Mouse (Mus musculus): ENCODE results near the gene Elovl1. TPM values are rescaled to one million over a fixed set of nuclear protein-coding genes. Genes with fewer than 3 reads are reported as not detected.

Elovl1 gene
- polyA plus RNA-seq, 1 experiment = 136 TPM

DNA sequence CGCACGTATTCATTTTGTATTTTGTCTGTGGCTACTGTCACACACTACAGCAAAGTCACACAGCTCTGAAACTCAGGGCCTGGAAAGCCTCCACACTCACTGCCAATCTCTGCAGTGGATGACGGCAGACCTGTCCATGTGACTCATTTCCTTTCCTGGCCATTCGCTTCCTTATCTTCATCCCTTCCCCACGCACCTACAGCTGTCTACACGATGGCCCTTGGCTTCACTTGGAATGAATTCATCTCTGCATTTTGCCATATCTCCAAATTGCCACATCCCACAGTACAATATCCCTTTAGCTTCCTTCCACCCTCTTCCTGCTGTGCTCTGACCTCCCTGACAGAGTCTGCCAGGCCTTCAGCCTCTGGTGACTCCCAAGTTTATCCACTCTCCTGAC, 33.4 kb upstream of the Elovl1 start:
- Histone ChIP-seq H3K27me3 (ENCODE audit: control insufficient read depth, insufficient read depth, insufficient read length) (no peaks in the 10 kb centered on the region), H3K36me3 (ENCODE audit: control insufficient read depth, insufficient read depth) (peaks cover 29% of the 10 kb centered on the region), H3K4me2 (ENCODE audit: low read depth) (no peak overlapping the region), H3ac (ENCODE audit: control insufficient read depth, insufficient read length) (no peak overlapping the region), H3K4me3 (no peak overlapping the region), H3K79me2 (ENCODE audit: control insufficient read depth, insufficient read depth) (no peaks in the 10 kb centered on the region)
- TF ChIP-seq SRF (IDR thresholded peaks at IDR 0.05; ENCODE audit: control insufficient read depth, insufficient read length, low read depth) = no peak
- no peak for TF ChIP-seq TCF12 (IDR thresholded peaks at IDR 0.05; ENCODE audit: insufficient read depth, poor library complexity, severe bottlenecking)
- TF ChIP-seq MYOD1 (IDR thresholded peaks at IDR 0.05; ENCODE audit: control insufficient read depth in 1 of 3, insufficient read length in 2 of 3, low read depth in 2 of 3) = no peak
- TF ChIP-seq MYOG (IDR thresholded peaks at IDR 0.05; ENCODE audit: control insufficient read depth in 1 of 3, insufficient read depth in 1 of 3, insufficient read length in 2 of 3, low read depth in 2 of 3) = no peak
- no peak for TF ChIP-seq POLR2A (IDR thresholded peaks at IDR 0.05; ENCODE audit: insufficient read length, low read depth)
- TF ChIP-seq TCF3 (IDR thresholded peaks at IDR 0.05; ENCODE audit: insufficient read length, low read depth) = no peak
- no peak for TF ChIP-seq USF1 (IDR thresholded peaks at IDR 0.05; ENCODE audit: low read depth)
- no peak for TF ChIP-seq E2F4 (IDR thresholded peaks at IDR 0.05; ENCODE audit: insufficient read depth)
- TF ChIP-seq CEBPB (IDR thresholded peaks at IDR 0.05; ENCODE audit: insufficient read depth, poor library complexity, severe bottlenecking) = no peak
- TF ChIP-seq MAX (IDR thresholded peaks at IDR 0.05; ENCODE audit: low read depth) = no peak
- TF ChIP-seq REST (IDR thresholded peaks at IDR 0.05; ENCODE audit: insufficient read depth, insufficient read length) = no peak
- TF ChIP-seq POLR2AphosphoS2 (IDR thresholded peaks at IDR 0.05; ENCODE audit: insufficient read length, low read depth) = no peak

DNA sequence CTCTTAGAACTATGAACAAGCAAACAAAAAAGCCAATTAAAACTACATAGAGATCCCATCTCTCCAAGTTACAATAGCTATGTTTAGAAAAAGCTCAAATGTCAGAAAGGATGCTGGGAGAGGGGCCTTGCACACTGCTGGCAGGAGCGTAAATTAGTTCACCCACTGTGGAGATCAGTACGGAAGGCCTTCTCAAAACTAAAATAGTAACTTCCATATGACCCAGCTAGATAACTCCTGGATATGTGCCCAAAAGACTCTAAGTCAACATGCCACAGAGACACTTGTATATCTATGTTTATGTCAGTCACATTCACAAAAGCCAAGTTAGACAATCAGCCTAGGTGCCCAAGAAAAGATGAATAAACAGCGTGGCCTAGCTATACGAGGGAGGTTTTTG, 32.6 kb upstream of the Elovl1 start:
- Histone ChIP-seq H3ac (ENCODE audit: control insufficient read depth, insufficient read length) (no peak overlapping the region), H3K4me2 (ENCODE audit: low read depth) (no peak overlapping the region), H3K4me3 (no peak overlapping the region), H3K79me2 (ENCODE audit: control insufficient read depth, insufficient read depth) (no peaks in the 10 kb centered on the region), H3K36me3 (ENCODE audit: control insufficient read depth, insufficient read depth) (peaks cover 29% of the 10 kb centered on the region), H3K27me3 (ENCODE audit: control insufficient read depth, insufficient read depth, insufficient read length) (no peaks in the 10 kb centered on the region)
- TF ChIP-seq CEBPB (IDR thresholded peaks at IDR 0.05; ENCODE audit: insufficient read depth, poor library complexity, severe bottlenecking) (no peak), POLR2A (IDR thresholded peaks at IDR 0.05; ENCODE audit: insufficient read length, low read depth) (no peak), TCF3 (IDR thresholded peaks at IDR 0.05; ENCODE audit: insufficient read length, low read depth) (no peak), MYOG (IDR thresholded peaks at IDR 0.05; ENCODE audit: control insufficient read depth in 1 of 3, insufficient read depth in 1 of 3, insufficient read length in 2 of 3, low read depth in 2 of 3) (no peak), USF1 (IDR thresholded peaks at IDR 0.05; ENCODE audit: low read depth) (no peak), MAX (IDR thresholded peaks at IDR 0.05; ENCODE audit: low read depth) (no peak), E2F4 (IDR thresholded peaks at IDR 0.05; ENCODE audit: insufficient read depth) (no peak), POLR2AphosphoS2 (IDR thresholded peaks at IDR 0.05; ENCODE audit: insufficient read length, low read depth) (no peak), TCF12 (IDR thresholded peaks at IDR 0.05; ENCODE audit: insufficient read depth, poor library complexity, severe bottlenecking) (no peak), REST (IDR thresholded peaks at IDR 0.05; ENCODE audit: insufficient read depth, insufficient read length) (no peak), MYOD1 (IDR thresholded peaks at IDR 0.05; ENCODE audit: control insufficient read depth in 1 of 3, insufficient read length in 2 of 3, low read depth in 2 of 3) (no peak), SRF (IDR thresholded peaks at IDR 0.05; ENCODE audit: control insufficient read depth, insufficient read length, low read depth) (no peak)

- H3K27me3 ChIP-seq (ENCODE audit: control insufficient read depth, insufficient read depth, insufficient read length) = no peaks in the 10 kb centered on the region
- no peak overlapping the region for H3K4me2 ChIP-seq (ENCODE audit: low read depth)
- H3K79me2 ChIP-seq (ENCODE audit: control insufficient read depth, insufficient read depth) = no peaks in the 10 kb centered on the region
- H3K36me3 ChIP-seq (ENCODE audit: control insufficient read depth, insufficient read depth) = peaks cover 34% of the 10 kb centered on the region
- no peak overlapping the region for H3ac ChIP-seq (ENCODE audit: control insufficient read depth, insufficient read length)
- no peak overlapping the region for H3K4me3 ChIP-seq
- TF ChIP-seq CEBPB (IDR thresholded peaks at IDR 0.05; ENCODE audit: insufficient read depth, poor library complexity, severe bottlenecking) (no peak), USF1 (IDR thresholded peaks at IDR 0.05; ENCODE audit: low read depth) (no peak), POLR2A (IDR thresholded peaks at IDR 0.05; ENCODE audit: insufficient read length, low read depth) (no peak), POLR2AphosphoS2 (IDR thresholded peaks at IDR 0.05; ENCODE audit: insufficient read length, low read depth) (no peak), TCF12 (IDR thresholded peaks at IDR 0.05; ENCODE audit: insufficient read depth, poor library complexity, severe bottlenecking) (no peak), SRF (IDR thresholded peaks at IDR 0.05; ENCODE audit: control insufficient read depth, insufficient read length, low read depth) (no peak), MYOD1 (IDR thresholded peaks at IDR 0.05; ENCODE audit: control insufficient read depth in 1 of 3, insufficient read length in 2 of 3, low read depth in 2 of 3) (no peak), REST (IDR thresholded peaks at IDR 0.05; ENCODE audit: insufficient read depth, insufficient read length) (no peak), TCF3 (IDR thresholded peaks at IDR 0.05; ENCODE audit: insufficient read length, low read depth) (no peak), MYOG (IDR thresholded peaks at IDR 0.05; ENCODE audit: control insufficient read depth in 1 of 3, insufficient read depth in 1 of 3, insufficient read length in 2 of 3, low read depth in 2 of 3) (no peak), E2F4 (IDR thresholded peaks at IDR 0.05; ENCODE audit: insufficient read depth) (no peak), MAX (IDR thresholded peaks at IDR 0.05; ENCODE audit: low read depth) (no peak)
These were observed 31.5 kb upstream of the Elovl1 start for GRCm38 (mm10) chr4:118396433-118396832.

DNA sequence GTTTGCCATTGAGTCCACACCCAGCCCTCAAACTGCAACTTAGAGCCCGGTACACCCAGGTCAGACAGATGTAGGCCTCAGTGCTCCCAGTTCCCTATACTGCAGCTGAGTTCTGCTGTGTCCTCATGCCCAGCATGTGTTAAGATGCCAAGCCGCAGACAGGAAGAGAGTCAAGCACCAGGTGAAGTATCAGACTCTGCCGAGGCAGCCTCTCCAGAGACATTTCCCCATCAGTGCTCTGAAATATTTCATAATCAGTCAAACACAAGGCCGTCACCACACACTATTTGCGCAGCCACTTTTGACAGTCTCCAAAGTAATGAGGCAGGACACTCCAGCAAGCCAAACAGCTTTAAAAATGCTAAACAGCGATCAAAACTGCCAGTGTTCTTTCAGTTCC, 29.5 kb upstream of the Elovl1 start:
- TF ChIP-seq POLR2AphosphoS2 (IDR thresholded peaks at IDR 0.05; ENCODE audit: insufficient read length, low read depth) (no peak), POLR2A (IDR thresholded peaks at IDR 0.05; ENCODE audit: insufficient read length, low read depth) (no peak), E2F4 (IDR thresholded peaks at IDR 0.05; ENCODE audit: insufficient read depth) (no peak), USF1 (IDR thresholded peaks at IDR 0.05; ENCODE audit: low read depth) (no peak), CEBPB (IDR thresholded peaks at IDR 0.05; ENCODE audit: insufficient read depth, poor library complexity, severe bottlenecking) (no peak), TCF3 (IDR thresholded peaks at IDR 0.05; ENCODE audit: insufficient read length, low read depth) (no peak), REST (IDR thresholded peaks at IDR 0.05; ENCODE audit: insufficient read depth, insufficient read length) (no peak), MAX (IDR thresholded peaks at IDR 0.05; ENCODE audit: low read depth) (no peak), MYOG (IDR thresholded peaks at IDR 0.05; ENCODE audit: control insufficient read depth in 1 of 3, insufficient read depth in 1 of 3, insufficient read length in 2 of 3, low read depth in 2 of 3) (no peak), SRF (IDR thresholded peaks at IDR 0.05; ENCODE audit: control insufficient read depth, insufficient read length, low read depth) (no peak), TCF12 (IDR thresholded peaks at IDR 0.05; ENCODE audit: insufficient read depth, poor library complexity, severe bottlenecking) (no peak), MYOD1 (IDR thresholded peaks at IDR 0.05; ENCODE audit: control insufficient read depth in 1 of 3, insufficient read length in 2 of 3, low read depth in 2 of 3) (no peak)
- Histone ChIP-seq H3K79me2 (ENCODE audit: control insufficient read depth, insufficient read depth) (no peaks in the 10 kb centered on the region), H3K27me3 (ENCODE audit: control insufficient read depth, insufficient read depth, insufficient read length) (no peaks in the 10 kb centered on the region), H3K36me3 (ENCODE audit: control insufficient read depth, insufficient read depth) (peaks cover 31% of the 10 kb centered on the region), H3K4me3 (no peak overlapping the region), H3K4me2 (ENCODE audit: low read depth) (no peak overlapping the region), H3ac (ENCODE audit: control insufficient read depth, insufficient read length) (no peak overlapping the region)

Measured in myocyte (in vitro differentiated cells).